Mouse (Mus musculus) regulatory T cell (primary cell): ENCODE measurements around the gene Hnrnpu.

ENCODE experiments used
- in situ Hi-C: fragments of 300-600 bp; cut with MboI, MseI; formaldehyde crosslinking; loops from one replicate; pipeline ENCODE4 v1.15.1; 2025; ENCODE audit warnings: high pct_unique_total_duplicates

The Hnrnpu gene

DNA sequence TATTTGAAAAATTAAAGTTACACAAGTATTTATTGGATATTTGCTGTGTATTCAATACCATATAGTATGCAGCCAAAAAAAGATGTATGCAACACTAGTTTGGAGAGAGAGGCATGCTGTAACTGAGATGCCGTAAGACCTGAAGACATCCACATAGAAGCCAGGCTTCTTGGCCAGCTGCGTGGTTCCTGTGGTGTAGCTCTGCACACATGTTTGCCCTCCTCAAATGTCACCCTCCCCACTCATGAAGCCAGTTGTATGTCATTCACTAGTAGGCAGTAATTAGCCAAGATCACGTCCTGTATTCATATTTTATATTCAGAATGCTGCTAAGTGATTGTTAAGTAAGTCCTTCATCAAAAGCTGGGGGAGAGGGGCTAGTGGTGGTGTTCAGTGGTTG is 3.8 kb upstream of the Hnrnpu start:
- in situ Hi-C loops: no loop called here

DNA sequence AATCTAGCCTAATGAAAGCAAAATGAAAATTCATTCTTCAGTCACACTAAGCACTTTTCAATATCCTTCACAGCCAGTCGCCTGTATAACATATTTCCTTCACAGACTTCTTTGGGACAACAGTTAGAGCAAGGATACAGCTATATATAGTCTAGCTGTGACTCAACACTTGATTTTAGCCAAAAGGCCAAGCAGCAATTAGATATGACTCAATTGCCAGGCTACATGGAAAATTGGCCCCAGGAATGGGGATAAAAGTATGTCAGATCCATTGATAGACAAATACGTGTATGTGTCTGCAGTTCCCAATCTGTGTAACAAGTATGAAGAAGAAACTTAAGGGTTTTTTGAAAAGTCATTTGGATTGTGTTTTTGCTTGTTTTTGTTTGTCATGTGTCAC is 2.6 kb upstream of the Hnrnpu start:
- in situ Hi-C loops: no loop called here

DNA sequence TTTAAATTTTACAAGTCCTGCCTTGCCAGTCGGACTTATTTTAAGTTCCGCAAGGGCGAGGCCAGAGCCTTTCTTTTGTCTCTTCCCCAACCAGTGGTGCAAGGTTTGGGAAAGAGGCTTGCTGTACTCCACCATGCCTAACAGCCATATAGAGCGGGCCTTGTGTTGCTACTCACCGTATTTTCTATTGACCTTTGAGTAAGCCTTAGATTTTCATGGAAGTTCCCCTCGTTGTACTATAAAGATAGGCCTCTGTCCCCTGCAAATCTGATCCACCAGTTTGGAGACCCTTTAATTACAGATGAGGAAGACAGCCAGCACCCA is 683 bp upstream of the Hnrnpu start:
- in situ Hi-C loops: no loop called here

DNA sequence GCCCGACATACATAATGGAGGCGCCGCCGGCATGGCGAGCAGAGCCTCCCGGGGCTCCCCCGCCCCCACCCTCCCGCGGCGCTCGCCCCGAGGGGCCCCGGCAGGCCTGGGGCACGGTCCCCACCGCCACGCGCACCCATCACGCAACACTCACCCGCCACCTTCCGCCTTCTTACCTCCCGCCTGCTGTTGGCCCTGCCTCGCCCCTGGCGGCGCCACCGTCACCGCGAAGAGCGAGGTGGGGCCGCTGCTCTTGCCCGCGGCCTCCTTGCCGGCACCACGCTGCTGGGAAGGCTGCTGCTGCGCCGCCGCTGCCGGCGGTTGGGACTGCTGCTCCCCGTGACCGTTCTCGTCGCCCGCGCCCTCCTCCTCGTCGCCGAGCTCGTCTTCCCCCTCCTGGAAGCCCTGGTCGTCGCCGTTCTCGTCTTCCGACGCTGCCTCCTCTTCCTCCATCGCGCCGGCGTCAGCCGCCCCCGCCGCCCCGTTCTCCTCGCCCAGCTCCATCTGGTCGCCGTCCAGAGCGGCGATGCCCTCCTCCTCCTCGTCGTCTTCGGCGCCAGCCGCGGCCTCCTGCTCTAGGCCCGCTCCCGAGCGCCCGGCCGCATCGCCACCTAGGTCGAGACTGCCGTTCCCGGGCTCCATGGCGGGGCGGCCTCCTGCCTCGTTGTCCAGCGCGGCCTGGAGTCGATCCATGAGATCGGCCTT is 668 bp downstream of the Hnrnpu start:
- in situ Hi-C loops: no loop called here

DNA sequence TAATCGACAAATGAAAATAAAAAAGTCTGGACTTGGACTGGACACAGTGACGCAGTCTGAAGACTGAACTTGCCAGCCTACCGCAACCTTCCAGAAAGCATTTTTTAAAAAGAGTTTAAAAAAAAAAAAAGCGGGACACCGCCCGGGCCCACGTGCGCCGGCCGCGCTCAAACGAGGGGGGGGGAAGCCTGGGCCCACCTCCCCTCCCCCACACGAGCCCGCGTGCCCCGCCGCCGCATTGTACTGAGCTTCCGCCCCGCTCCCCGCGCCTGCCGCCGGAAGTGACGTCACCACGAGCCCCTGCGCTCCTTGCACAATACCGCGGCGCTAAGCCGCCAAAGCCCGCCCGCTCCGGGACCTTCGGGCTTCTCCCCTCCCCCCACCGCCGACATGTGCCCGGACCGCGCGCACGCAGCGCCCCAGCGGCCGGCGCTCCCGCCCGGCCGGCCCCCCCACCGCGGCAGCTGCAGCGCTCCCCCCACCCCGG is 1.3 kb downstream of the Hnrnpu start:
- in situ Hi-C loops: no loop called here

DNA sequence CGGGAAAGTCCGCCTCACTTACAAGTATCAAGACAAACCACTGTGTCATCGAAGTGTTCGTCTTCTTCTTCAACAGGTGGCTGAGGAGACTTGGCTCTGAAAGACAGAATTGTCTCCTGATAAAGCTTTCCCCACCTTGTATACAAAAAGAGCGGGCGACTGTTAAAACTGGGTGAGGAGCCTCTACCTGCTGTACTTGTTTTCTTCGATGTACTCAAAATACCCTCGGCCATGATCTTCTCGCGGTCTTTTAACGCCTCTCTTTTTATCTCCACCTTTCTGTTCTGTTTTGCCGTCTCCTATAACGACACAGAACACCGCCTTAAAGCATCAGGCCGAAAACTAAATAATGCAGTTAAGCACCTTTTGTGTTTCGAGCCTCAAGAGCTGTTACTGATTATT is 1.7 kb downstream of the Hnrnpu start:
- in situ Hi-C loops: no loop called here

DNA sequence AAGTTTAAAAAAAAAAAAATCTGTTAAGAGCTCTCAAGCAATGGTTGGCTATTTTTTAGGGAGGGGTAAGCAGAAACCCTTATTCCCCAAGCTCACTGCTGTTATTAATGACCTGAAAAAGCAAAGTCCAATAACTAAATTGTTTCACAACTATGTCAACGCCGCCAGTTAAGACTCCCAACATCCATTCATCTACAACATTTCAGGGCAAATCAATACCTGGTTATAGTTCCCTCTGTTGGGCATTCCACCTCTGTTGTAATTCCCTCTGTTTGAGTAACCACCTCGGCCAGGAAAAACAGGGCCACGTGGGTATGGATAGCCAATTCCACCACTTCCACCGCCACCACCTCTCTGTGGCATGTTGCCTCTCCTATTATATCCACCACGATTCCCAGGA is 7.7 kb downstream of the Hnrnpu start:
- in situ Hi-C loops: loop anchor here (5.0 kb wide), 1 partner anchor 77 kb away; the partner anchor contains the start of gene Efcab2

DNA sequence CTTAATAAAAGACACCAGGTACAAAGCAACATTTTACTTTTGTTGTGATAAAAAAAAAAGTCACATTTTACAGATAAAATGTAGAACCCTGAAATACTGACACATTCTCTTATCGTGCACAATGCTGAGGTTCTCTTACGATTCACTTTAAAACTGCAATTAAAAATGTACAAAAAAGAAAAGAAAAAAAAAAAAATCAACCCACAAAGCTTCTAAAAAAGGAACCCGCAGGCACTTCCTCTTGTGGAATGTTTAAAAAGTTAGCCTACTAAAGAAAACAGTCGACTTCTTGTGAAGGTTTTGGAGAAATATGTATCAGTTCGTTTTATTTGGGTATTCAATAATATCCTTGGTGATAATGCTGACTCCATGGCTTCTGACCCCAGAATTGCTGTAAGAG is 8.6 kb downstream of the Hnrnpu start:
- in situ Hi-C loops: no loop called here

DNA sequence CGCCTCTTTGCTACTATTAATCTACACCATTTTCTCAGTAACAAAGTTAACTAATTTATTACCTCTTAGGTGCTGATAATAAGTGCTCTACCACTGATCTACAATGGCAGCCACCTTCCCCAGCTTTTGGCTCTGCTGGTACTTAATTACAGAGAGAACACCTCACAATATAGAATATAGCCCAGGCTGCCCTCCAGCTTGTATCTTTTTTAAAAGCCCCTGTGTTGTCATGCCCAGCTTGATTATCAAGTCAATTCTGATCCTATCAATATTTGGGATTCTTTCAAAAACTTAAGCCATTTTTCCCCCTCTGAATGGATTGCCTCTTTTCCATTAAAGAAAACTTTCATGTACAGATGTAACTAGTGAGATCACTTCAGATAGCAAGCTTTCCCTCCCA is 10.6 kb downstream of the Hnrnpu start:
- in situ Hi-C loops: no loop called here

DNA sequence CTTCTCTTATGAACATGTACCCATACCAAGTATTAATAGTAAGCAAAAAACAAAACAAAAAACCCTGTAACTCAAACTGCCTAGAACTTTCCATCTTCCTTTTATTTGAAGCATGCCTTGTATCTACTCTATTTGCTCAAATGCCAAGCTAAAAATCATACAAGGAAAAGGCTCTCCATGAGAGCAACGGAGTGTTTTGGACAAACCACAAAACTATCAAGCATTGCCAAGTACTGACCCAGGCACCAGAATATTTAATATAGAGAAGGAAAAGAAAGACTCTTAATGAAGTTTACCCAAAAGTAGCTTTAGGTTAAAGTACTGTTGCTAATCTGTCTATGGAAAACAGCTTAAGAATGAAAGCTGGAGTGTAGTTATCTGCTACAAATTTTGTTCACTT is 11.2 kb downstream of the Hnrnpu start:
- in situ Hi-C loops: no loop called here

DNA sequence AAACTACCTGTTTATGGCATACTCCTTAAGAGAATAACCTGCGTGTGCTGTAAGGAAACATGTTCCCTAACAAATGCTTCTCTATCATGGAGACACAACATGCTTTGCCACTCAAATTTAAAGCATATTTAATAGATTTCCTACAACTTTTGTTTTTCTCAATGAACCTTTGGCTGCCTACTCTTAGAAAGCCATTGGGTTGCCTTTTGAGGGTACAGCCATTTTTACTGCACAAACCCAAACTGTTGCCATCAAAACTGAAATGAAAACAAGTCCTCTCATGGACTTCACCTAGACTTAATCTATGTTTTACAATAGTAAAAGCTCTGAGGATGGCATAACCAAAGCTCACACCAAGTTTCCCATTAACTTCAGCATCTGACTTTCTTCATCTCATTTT is 13.0 kb downstream of the Hnrnpu start:
- in situ Hi-C loops: no loop called here

DNA sequence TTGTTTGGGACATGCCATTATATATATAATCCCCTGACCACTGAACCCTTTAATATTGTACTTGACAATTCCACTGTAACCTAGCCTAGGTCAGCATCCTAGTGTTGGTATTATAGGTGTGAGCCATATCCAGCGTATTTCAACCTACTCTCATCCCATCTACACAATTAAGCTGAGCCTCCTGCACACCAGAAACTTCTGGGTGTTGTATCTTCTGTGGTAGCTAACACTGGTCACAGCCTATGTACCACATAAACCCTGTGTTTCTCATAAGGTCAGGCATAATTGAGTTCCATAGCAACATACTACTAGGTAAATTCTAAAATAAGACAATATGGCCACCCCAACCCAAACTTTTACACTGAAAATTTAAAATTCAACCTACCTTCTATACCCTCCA is 14.4 kb downstream of the Hnrnpu start:
- in situ Hi-C loops: no loop called here

DNA sequence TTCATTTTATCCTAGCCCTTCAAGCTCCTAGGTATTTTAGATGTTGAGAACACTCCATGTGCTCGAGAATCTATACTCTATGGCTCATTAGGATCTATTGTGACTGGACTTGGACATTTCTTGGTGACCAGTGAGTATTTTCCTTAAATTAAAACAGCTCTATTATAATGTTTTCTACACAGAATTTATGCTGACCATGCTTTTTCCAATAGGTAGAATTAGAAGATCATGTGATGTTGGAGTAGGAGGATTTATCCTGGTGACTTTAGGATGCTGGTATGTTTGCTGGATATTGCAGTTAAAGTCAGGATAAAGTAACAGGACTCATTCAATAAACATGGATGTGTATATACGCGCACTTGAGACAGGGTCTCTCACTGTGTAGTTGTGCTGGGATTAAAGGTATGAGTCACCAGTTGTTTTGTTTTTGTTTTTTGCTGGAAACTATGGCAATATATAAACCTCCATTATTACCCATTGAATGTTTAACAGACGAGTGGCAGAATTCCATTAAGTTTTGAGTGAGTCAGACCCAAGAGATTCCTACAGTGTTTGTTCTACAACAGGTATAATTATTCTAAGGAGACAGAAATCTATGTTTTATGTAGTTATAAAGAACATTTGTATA is 15.8 kb downstream of the Hnrnpu start:
- in situ Hi-C loops: no loop called here

DNA sequence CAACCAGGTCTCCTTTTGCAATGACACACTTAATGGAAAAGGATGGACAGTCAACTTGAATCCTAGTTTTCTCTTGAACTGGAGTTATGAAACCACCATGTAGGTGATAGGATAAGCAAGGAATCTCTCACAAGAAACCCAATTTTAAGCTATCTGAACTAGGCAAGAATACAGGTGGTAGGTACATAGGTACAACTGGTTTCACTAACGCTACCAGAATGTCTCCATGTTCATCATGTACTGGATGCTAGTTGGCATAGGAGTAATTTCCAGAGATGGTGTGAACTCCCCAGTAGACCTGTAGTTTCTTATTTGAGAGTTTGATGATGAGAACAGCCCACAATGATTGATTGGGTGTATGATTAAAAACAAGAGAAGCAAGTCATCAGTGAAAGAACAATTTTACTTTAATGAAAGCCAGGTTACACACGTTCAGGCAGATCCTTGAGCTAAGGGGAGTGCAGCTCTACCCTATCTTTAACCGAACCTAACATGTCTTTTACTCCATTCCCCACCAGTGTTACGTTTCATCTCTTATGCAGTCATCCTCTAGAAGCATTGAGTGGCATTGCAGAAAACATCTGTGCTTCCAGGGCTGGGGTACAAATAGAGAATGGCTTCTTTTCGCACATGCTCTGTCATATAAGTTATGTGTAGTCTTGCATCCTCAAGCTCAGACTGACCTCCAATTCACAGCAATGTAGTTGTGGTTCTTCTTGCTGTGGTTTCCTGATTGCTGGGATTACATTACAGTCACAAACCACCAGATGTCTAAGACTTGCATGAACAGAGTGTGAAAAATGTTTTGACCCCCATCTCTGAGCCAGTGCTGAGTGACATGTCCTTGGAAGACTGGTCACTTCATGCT is 16.6 kb downstream of the Hnrnpu start:
- in situ Hi-C loops: no loop called here

DNA sequence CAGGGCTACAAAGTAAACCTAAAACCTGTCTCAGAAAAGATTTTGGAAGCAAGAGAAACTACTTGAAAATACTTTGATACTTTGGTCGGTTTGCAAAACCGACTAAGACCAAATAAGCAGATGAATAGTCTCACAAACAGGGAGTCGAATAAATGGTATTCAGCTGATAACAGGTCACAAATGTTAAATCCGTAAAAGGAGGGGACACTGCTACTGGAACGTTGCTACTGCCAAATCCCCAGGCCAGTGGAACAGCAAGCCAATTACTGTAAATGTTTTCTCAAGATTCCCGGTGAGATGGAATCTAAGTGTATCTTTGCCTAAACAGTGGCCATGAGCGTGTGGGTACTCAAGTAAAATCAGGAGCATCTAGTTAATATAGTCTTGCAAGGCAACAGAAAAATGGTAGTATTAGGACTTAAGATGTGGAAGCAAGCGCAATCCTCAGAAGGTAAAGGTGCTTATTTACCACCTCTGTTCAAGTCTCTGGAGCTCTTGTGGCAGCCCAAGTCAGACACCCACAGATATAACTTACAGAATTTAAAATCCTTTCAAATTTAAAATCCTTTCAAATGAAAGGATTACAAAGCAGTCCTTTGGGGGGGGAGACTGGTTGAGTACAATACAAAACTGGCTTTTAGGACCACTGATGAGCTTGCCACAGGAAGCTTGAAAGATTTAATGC is 17.4 kb downstream of the Hnrnpu start:
- in situ Hi-C loops: no loop called here

DNA sequence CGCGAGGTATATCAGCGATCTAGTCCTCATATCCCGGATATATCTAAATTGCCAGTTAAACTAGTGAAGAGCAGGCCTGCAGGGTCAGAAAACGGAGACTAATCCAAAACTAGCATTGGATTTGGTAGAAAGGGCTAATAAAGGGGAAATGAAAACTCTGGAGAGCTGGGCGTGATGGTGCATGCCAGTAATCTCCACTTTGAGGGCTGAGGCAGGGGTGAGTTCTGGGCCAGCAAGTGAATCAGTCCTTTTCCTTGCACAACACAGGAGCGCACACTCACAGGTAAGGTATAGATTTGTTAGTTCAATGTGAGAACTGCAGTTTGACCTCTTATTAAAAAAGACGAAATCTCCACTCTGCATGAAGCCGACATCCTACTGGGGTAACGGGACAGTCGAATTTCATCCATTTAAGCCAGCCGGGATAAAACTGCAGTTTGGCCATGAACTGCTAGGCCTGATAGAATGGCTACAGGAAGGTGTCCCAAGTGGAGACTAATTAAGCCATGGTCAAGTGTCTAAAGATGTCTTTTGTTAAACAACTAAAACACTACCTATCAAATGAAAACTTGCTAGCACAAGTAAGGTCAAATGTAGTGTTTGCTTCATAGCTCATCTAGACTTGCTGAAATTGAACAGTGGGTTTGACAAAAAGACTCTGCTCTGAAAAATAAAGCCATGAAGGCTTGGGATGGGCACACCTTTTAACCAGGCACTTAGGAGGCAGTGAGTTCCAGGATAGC is 18.1 kb downstream of the Hnrnpu start:
- in situ Hi-C loops: loop anchor here (5.0 to 10.0 kb wide), 2 partner anchors 48 to 85 kb away; partner anchors contain the start of gene Efcab2

DNA sequence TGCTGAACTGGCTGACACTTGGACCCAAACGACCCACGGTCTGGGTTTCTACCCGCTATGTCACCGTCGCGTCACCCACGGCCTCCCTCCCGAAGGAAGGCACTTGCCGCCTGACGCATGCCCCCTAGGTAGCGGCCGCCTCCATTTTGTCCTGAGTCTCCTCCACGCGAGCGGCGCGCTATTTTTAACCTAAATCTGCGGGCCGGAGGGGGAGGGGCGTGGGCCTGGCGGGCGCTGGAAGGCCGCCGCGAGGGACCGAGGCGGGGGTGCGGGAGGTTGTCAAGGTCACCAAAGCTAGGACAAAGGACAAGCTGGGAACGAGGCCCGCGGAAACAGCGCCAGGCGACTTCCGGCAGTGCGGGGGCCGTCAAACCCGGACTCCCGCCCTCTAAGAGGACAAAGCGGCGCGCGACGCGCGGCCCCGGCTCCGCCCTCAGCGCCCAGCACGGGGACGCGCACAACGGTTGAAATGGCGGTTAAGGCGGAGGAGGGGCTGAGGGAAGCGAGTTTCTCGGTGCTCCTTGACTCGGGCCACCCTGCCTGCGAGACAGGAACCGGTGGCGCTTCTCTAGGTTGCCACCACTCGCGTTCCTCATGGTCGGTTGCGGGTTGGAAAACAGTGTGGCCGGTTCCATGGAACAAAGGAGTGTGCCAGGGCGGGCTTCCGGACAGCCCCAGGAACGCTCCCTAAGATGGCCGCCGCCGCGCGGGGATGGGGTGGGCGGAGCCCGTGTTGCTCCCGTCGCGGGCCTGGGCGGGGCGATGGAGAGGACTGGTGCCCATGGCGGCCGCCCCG is 19.0 kb downstream of the Hnrnpu start, which contains the start of gene Cox20:
TSS of gene Cox20 (plus strand) at position 742 of the 796 bp plus-strand sequence.
- in situ Hi-C loops: loop anchor here (5.0 to 10.0 kb wide), 2 partner anchors 49 to 86 kb away; partner anchors contain the start of gene Efcab2

DNA sequence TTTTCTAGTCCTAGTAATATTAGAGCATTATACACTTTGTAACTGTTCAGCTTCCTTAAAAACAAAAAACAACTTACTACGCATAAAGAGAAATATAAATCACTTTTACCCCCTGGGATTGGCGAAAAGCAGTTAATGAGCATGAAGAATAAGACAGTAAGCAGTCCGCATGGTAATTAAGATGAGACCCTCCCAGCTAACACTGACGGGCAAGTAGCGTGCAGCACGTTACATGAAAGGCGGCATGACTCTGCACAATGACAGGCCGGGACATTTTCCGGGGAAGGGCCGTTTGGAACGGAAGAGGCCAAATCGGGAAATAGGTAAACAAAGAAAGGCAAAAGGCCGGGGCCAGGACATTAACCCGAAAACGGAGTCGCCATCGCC is 19.6 kb downstream of the Hnrnpu start:
- in situ Hi-C loops: loop anchor here (5.0 to 10.0 kb wide), 2 partner anchors 49 to 87 kb away; partner anchors contain the start of gene Efcab2

DNA sequence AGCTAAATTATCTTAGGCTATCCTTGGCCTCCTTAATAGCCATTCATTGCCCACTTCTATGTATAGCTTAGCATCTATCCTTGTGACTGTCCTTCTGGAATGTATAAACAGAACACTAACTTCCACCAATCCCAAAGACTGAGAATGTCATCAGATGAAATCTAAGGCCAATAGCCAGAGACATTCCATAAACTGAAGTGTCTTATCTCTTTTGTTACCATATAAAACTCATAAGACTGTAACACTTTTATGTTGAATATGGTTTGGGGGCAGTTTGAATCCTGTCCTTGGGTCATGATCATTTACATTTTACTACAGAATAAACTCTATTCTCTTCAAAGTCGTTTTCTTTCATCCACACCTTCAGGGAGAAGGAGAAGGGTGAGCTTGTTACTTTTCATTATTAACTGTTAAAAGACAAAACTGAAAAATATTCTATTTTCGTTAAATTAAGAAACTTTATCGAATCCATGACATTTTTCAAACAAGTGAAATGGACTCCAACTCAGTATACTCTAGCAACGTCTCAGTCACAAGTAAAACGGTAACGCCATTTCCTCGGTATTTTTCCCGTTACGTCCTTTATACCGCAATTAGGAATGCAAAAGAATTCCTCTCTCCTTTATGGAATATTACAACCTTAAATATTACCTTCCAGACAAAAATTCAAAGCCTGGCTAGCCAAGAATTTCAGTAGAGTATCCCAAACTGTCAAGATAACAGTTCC is 20.2 kb downstream of the Hnrnpu start:
- in situ Hi-C loops: loop anchor here (5.0 to 10.0 kb wide), 2 partner anchors 50 to 87 kb away; partner anchors contain the start of gene Efcab2
